Mouse (Mus musculus) adrenal gland, adult 2 months (tissue): ENCODE results near the gene Sfi1. TPM values are rescaled to one million over a fixed set of nuclear protein-coding genes. Genes with fewer than 3 reads are reported as not detected.
"Not testable (repeated sequence)": the region's sequence is repeated elsewhere in the genome, so short reads cannot be mapped to it uniquely, and the experiment has no call there.

Experiments
- DNase-seq: peaks from one replicate; pipeline ENCODE4 v3.0.0; 2021
- polyA plus RNA-seq: library from polyadenylated mRNA; depleted of rRNA; stranded (reverse); fragments of >200 nt; gene quantifications from 2 replicates; pipeline ENCODE4 v1.2.3, GENCODE M21; 2012; rRNA removed
- total RNA-seq, 2 experiments: library from RNA; stranded (reverse); gene quantifications; 2 replicates each; pipeline ENCODE4 v1.2.3; 2021

The Sfi1 gene
- total and polyA plus RNA-seq, 3 experiments, result 27.4 to 54.8 (median 50.7) TPM

DNA sequence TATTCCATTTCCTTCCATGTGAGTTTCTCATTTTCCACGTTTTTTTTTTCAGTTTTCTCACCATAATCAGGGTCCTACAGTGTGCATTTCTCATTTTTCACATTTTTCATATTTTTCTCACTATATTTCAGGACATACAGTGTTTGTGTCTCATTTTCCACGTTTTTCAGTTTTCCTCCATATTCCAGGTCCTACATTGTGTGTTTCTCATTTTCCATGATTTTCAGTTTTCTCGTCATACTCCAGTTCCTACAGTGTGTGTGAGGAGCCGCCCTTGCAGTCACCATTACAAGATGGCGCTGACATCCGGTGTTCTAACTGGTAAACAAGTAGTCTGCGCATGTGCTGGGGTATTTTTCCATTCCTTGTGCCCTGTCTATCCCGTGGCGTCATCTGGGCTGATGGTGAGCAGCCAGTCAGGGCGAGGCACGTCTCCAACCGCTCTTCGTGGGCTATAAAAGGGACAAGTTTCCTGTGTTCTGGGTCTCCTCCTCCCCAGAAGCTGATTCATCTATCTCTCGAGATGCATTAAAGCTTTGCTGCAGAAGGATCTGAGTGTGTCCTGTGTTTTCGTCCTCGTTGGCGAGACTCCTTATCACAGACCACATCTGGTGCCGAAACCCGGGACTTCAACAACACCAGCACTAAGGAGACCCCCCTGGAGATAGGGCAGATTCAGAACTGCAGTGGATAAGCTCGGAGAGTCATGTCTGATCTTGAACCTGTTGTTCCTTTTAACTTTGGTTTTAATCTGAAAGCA, 88.6 kb downstream of the Sfi1 start:
- not testable (repeated sequence) for DNase-seq

DNA sequence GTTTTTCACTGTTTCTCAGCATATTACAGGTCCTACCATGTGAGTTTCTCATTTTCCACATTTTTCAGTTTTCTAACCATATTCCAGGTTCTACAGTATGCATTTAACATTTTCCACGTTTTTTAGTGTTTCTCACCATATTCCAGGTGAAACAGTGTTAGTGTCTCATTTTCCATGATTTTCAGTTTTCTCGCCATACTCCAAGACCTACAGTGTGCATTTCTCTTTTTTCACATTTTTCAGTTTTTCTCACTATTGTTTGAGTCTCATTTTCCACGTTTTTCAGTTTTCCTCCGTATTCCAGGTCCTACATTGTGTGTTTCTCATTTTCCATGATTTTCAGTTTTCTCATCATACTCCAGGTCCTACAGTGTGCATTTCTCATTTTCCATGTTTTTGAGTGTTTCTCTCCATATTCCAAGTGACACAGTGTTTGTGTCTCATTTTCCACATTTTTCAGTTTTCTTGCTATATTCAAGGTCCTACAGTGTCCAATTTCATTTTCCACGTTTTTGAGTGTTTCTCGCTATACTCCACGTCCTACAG, 89.6 kb downstream of the Sfi1 start:
- DNase-seq, result no peak

DNA sequence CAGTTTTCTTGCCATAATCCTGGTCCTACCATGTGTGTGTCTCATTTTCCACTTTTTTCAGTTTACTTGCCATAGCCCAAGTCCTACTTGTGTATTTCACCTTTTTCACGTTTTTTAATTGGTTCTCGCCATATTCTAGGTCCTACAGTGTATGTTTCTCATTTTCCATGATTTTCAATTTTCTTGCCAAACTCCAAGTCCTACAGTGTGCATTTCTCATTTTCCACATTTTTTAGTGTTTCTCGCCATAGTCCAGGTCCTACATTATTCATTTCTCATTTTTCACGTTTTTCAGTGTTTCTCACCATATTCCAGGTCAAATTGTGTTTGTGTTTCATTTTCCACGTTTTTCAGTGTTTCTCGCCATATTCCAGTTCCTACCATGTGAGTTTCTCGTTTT, 90.6 kb downstream of the Sfi1 start:
- DNase-seq, result not testable (repeated sequence)

DNA sequence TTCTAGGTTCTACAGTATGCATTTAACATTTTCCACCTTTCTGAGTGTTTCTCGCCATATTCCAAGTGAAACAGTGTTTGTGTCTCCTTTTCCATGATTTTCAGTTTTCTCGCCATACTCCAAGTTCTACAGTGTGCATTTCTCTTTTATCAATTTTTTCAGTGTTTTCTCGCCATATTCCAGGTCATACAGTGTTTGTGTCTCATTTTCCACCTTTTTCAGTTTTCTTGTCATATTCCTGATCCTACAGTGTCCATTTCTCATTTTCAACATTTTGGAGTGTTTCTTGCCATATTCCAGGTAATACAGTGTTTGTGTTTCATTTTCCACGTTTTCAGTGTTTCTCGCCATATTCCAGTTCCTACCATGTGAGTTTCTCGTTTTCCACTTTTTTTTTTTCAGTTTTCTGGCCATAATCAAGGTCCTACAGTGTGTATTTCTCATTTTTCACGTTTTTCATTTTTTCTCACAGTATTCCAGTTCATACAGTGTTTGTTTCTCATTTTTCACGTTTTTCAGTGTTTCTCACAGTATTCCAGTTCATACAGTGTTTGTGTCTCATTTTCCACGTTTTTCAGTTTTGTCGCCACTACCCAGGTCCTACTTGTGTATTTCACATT, 91.3 kb downstream of the Sfi1 start:
- DNase-seq, result no peak

DNA sequence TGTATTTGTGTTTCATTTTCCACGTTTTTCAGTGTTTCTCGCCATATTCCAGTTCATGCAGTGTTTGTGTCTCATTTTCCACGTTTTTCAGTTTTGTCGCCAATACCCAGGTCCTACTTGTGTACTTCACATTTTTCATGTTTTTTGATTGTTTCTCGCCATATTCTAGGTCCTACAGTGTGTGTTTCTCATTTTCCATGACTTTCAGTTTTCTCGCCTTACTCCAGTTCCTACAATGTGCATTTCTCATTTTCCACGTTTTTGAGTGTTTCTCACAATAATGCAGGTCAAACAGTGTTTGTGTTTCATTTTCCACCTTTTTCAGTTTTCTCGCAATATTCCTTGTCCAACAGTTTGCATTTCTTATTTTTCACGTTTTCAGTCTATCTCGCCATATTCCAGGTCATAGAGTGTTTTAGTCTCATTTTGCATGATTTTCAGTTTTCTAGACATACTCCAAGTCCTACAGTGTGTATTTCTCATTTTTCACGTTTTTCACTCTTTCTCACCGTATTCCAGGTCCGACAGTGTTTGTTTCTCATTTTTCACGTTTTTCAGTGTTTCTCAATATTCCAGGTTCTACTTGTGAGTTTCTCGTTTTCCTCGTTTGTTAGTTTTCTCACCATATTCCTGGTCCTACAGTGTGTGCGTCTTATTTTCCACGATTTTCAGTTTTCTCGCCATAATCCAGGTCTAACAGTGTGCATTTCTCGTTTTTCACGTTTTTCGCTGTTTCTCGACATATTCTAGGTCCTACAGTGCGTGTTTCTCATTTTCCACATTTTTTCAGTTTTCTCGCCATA, 92.0 kb downstream of the Sfi1 start:
- no peak for DNase-seq

DNA sequence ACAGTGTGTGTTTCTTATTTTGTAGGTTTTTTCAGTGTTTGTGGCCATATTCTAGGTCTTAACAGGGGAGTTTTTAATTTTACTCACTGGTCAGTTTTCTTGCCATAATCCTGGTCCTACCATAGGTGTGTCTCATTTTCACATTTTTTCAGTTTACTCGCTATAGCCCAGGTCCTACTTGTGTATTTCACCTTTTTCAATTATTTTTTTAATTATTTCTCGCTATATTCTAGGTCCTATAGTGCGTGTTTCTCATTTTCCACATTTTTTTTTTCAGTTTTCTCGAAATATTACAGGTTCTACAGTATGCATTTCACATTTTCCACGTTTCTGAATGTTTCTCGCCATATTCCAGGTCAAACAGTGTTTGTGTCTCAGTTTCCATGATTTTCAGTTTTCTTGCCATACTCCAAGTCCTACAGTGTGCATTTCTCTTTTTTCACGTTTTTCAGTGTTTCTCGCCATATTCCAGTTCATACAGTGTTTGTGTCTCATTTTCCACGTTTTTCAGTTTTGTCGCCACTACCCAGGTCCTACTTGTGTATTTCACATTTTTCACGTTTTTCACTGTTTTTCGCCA, 93.1 kb downstream of the Sfi1 start:
- DNase-seq, result not testable (repeated sequence)

Other genes starting within 250 kb of the Sfi1 start
- gene Eif4enif1, start 8.9 kb upstream of the Sfi1 start, total RNA-seq, result 10 to 100 TPM; 55.4 to 67.1 TPM
- 25.8 and 27.2 TPM in 2 replicates for gene Eif4enif1, start 8.9 kb upstream of the Sfi1 start, polyA plus RNA-seq
- 100 to 1,000 TPM in 1 of 2 experiments, 10 to 100 TPM in 1; 86.3 to 104 TPM for gene Drg1, start 73.0 kb upstream of the Sfi1 start, total RNA-seq
- gene Drg1, start 73.0 kb upstream of the Sfi1 start, polyA plus RNA-seq, result 5.4 and 7.2 TPM in 2 replicates
- gene Patz1, start 95.4 kb upstream of the Sfi1 start, total RNA-seq, result 10 to 100 TPM; 19.7 to 30.4 TPM
- gene Patz1, start 95.4 kb upstream of the Sfi1 start, polyA plus RNA-seq, result 73.0 and 73.9 TPM in 2 replicates
- gene Pik3ip1, start 136.9 kb upstream of the Sfi1 start, total RNA-seq, result 10 to 100 TPM in 1 of 2 experiments, 1 to 10 TPM in 1; 8.0 to 14.0 TPM
- gene Pik3ip1, start 136.9 kb upstream of the Sfi1 start, polyA plus RNA-seq, result 40.3 and 43.3 TPM in 2 replicates
- 10 to 100 TPM; 21.3 to 21.7 TPM for gene Limk2, start 215.7 kb upstream of the Sfi1 start, total RNA-seq
- gene Limk2, start 215.7 kb upstream of the Sfi1 start, polyA plus RNA-seq, result 30.2 and 40.2 TPM in 2 replicates